Mouse (Mus musculus): ENCODE data around the gene Creb3l4.
"Not testable (repeated sequence)": the region's sequence is repeated elsewhere in the genome, so short reads cannot be mapped to it uniquely, and the experiment has no call there.

DNA sequence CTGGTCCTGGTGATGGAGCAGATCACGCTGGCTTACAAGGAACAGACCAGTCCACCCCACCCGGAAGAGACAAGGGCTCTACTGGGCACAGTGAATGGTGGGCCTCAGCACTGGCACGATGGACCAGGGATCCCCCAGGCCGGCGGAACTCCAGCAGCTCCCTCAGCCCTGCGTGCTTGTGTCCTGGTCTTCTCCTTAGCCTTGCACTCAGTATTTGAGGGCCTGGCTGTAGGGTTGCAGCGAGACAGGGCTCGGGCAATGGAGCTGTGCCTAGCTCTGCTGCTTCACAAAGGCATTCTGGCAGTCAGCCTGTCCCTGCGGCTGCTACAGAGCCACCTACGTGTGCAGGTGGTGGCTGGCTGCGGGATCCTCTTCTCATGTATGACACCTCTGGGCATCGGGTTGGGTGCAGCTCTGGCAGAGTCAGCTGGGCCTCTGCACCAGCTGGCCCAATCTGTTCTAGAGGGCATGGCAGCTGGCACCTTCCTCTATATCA is 8.5 kb upstream of the Creb3l4 start:
- not testable (repeated sequence) for TF ChIP-seq POLR2A (IDR thresholded peaks at IDR 0.05; ENCODE audit: insufficient read depth, low read length); EP300 (IDR thresholded peaks at IDR 0.05; ENCODE audit: insufficient read depth, low read depth, low read length)
